Mouse (Mus musculus): Measurements from ENCODE around the gene Gpr158. TPM values are rescaled to one million over a fixed set of nuclear protein-coding genes. Genes with fewer than 3 reads are reported as not detected.

Gpr158 gene
- polyA plus RNA-seq, 1 experiment: not detected

DNA sequence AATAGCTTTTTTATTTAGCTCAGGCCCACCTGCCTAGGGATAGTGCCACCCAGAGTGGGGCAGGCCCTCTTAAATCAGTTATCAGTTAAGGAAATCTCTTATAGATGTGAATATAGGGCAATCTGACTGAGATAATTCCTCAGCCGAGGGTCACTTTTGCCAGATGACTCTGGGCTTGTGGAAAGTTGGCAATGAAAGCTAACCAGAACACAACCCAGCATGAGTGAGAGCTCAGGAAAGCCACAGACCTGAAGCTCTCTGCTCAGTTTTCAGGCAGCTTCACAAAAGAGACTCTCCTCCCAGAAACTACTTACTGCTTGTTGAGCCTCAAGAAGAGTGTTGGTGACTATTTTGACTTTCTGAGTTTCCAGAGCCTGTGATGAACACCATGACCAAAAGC lies 264.8 kb downstream of the Gpr158 start:
- no peak for DNase-seq (ENCODE audit: low read depth)

DNA sequence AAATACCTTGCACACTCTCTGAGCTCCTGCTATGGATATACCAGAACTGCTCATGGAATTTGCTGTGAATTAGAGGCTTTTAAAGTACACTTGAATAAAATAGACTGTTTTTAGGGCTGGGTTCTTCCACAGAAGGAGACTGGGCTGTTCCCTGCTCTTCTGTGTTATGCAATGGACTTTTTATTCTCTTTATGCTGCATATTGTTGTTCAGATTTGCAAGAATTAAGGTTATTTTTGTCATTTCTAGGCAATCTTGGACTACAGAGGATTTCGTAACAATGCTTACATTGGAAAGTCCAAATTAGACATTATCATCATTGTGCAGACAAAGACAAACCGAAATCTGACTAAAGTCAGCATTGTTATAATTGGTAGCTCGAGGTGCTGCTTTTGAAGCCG lies 298.4 kb downstream of the Gpr158 start:
- DNase-seq (ENCODE audit: low read depth): no peak

DNA sequence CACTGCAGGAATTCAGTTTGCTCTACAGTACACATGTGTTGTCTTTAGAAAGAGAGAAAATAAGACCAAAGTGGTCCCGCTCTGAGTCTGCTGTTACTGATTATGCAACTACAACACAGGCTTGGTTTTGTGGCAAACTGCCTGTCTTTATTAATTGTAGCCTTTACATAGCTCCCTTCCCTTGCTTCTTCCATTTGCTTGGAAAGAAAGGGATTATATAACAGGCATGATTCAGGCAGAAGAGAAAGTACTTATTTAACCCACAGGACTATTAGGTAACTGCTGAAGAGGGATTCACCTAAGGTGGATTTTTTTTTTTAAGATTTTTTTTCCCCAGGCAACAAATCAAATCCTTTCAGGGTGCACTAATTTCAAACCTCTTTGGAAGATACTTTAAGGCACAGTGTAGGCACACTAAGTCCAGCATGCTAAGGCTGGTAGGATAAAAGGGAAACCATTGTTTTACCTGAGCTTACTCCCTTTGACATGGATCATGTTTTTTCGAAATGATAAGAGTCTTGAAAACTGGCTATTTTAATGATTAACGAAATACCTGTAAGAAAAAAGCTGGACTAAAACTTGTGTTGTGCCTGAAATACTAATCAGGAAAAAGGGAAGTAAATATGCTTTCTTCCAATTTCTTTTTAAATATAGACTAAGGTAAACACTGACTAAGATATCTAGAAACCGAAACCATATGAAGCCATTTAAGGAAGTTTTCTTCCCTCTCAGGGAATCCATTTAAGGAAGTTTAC lies 308.9 kb downstream of the Gpr158 start:
- DNase-seq (ENCODE audit: low read depth): no peak

DNA sequence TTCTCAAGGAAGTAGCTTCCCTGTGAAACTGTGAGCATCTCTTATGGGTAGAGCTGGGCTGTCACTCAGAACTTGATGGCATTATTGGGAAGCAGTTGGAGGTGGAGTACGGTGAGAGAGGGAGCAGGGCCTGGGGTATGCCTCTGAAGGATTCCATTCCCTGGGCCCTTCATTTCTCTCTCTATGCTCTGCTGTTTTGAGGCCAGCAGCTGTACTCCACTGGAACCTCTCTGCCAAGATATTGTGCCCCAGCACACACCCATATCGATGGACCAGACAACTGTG lies 309.4 kb downstream of the Gpr158 start:
- no peak for DNase-seq (ENCODE audit: low read depth)

DNA sequence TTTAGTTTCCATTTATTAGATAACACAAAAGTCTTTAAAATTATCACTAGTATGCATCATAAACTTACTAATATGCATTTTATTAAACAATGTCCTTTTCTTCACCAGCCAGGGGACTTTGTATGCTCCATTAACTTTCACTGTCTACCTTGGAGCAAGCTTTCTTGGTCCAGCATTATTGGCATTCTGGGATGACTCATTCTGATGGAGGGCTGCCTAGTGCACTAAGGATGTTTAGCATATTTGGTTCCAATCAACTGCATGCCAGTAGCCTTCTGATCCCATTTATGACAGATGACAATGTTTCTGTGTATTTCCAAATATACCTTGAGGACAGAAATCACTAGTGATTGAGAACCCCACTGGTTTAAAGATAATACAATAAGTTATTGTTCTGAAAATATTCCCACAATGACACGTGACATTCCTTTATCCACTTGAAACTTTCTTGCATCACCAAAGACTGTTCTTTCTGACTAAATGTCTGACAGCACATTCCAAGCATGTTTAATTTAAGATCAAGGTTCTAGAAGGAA lies 313.5 kb downstream of the Gpr158 start:
- no peak for DNase-seq (ENCODE audit: low read depth)

DNA sequence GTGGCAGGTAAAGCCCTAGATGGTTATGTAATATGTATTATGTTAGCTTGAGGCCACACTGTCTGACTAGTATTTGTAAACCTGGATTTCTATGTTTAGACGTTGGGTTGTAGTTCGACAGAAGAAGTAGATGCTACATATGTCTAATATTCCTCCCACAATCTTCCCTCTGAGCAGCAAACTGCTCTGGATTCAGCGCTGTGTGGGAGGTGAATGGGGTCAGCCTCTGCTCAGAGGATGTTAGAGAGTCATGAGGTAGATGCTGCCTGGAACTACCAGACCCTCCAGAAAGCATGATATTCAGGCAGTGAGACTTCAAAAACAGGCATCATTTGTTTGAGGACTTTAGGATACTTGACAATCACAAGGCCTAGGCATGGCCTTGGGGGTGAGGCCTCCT lies 317.4 kb downstream of the Gpr158 start:
- DNase-seq (ENCODE audit: low read depth): no peak

DNA sequence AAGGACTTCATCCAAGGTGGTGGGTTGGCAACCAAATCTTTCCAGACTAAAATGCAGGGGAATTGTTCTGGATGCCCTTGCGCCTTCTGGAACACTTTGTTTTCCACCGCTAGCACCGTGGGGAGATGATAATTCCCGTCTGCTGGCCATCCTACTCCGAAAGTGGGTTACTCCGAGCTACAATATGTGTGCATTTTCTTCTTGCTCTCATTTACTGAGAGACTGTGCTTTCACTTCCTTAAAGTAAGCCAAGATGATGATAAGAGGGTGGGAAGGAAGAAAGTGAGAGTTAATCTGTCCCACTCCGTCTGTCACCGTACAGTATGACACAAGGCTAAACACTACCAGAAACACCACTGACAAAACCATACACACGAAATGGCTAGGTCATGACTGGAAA lies 325.8 kb downstream of the Gpr158 start:
- DNase-seq (ENCODE audit: low read depth): no peak

DNA sequence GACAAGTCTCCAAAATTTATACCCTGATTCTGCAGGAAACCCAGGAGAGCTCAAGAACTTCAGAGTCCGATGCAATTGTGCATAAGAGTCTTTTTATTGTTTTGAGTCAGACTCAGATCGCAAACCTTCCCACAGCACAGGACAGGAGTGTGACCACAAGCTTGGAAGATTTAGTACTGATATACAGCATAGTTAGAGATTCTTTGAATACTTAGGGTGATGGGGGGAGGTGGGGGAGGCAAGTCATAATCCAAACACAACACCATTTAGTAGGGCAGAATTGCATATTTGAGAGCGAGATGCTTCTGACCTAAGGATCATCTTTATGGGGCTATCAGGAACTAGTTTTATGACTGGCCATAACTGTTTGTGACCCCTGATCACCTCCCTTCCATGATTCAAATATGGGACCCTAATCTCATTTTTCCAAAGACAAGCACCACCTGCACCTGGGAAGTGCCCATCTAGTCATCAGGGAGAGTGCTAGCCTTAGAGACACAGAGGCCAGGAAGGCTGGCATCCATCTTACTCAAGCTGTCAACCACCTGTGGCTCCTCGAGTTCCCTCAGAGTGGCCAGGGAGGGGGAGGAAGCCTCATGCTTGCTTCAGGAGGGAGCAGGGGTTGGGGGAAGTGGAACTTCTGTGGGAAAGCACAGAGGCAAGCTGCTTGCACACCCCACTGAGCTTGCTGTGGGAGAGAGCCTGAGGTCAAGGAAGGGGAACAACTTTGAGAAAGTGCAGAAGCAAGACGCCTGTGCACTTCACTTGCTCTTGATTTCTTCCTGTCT lies 326.7 kb downstream of the Gpr158 start:
- DNase-seq (ENCODE audit: low read depth): no peak

DNA sequence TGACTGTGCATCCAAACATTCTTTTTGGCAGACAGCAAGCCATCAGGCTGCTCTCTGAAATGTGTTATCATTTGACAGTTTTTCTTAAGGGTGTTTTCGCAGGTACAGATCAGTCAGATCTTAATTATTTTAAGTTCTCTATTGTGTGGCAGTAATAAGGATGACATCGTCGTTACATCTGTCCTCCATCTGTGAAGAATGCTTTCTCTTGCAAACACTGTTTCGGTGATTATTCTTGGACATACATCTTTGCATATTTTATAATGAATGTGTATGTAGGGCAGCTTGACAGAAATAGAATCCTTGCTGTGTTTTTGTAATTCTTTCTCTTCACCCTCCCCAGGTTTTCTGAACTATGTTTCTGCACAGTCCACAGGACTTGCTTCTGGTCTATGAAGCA lies 360.7 kb downstream of the Gpr158 start:
- no peak for DNase-seq (ENCODE audit: low read depth)

DNA sequence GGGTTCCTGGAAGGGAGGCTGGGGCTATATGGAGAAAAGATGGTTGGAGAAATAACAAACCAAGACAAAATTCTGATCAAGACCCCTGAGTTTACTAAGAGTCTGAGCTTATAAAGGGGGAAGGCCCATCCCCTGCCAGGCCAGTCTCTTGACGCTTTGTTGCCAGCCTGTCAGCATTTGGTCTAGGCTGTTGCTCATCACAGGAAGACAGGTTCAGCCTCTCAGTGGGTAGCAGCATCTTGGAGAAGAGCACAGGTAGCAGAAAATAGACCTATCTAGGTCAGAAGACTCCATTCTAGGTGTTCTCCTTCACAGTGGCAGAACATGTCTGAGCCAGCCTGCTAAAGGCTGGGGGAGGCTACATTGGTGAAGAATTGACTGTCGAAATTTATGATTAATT lies 416.4 kb downstream of the Gpr158 start:
- no peak for DNase-seq (ENCODE audit: low read depth)

DNA sequence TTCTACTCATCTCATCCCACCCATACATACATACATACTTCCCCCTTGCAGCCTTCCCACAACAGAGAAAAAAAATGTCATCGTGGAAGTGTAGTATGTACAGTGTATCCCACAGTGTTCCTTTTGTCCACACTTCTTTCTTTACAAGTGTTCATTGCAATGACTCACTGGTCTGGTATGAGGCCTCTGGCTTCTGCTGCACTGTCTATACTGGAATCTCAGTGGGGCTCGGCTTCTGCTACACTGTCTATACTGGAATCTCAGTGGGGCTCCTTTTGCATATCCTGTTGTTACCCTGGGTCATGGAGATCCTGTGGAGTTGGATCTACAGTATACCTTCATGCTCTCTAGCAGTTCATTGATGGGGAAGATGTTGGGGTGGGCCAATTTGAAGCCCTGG lies 425.8 kb downstream of the Gpr158 start:
- no peak for DNase-seq (ENCODE audit: low read depth)

DNA sequence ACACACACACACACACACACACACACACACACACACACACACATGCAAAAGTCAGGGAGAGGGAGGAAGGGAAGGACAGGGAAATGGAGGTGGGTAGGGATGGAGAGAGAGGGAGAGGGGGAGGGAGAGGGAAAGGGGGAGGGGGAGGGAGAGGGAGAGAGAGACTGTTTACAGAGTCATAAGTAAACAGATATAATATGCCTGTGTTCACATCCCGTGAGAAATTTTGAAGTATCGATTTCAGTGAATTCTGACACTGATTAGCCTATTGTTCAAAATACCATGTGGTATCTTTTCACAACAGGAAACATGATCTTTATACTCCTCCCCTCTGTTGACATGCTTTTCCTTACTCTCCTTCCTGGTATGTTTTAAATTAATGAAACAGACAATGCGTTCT lies 432.3 kb downstream of the Gpr158 start:
- DNase-seq (ENCODE audit: low read depth): no peak

DNA sequence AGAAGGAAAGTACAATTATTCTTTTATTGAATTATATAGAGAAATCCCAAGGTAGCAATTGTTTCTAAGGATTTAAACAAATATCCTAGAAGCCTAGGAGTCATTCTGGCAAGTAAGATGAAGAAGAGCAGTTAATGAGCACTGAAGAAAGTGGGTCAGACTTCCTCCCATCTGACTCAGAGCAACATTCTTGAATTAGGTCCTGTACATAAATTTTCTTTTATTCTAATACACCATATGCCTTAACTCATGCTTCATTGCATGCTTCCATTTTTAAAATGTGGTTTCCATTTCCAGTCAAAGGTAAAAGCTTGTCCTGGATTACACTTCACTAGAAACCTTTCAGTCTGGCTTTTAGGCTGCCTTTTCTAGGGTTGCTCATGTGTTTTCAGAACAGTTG lies 432.7 kb downstream of the Gpr158 start:
- DNase-seq (ENCODE audit: low read depth): no peak

DNA sequence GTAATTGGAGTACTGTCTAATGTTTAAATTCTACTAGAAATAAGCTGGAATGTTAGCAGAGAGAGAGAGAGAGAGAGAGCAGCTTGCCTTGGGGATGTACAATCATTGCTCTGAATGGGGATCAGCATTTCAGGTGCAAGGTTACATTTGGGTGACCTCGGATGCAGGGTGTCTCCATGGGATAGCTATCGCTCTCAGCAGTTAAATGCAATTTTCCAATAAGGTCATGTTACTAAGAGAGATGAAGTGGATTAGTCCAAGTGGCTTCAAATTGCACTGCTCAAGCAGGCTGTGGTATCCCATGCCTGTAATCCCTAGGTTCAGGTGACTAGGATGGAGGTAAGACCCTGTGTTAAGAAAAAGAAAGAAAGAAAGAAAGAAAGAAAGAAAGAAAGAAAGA lies 441.2 kb downstream of the Gpr158 start:
- DNase-seq (ENCODE audit: low read depth): no peak

DNA sequence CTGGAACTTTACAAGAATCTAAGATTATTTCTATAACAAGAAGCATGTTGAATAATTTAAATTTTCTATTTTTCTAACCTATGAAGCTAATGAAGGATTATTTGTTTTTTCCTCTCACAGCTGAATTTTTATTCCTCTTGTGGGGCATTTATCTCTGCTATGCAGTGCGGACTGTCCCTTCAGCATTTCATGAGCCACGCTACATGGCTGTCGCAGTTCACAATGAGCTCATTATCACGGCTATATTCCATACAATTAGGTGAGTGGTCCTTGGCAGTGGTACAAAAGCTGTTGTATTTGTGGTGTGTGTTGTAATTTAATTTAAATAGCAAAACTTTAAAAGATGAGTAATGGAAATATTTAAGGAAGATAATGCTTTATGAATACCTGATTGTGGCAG lies 443.1 kb downstream of the Gpr158 start:
- DNase-seq (ENCODE audit: low read depth): no peak

DNA sequence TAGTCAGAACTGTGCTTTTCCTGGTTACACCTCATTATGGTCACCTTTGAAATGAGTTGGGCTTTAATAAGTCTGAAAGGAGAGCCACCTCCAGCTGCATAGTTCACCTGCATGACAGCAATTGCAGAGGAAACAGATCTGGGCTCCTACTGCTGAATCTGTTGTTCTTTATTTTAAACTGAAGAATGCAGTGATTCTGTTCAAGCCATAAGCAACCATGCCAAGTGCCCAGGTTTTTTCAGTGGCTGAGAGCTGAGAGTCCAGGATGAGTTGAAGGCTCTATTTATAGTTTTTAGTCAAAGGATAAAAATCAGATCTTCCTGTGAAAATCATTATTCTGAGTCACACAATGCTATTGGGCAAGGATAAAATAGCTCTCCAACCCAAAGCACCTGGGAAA lies 496.7 kb downstream of the Gpr158 start:
- DNase-seq (ENCODE audit: low read depth): no peak

Other genes with a start within 250 kb of the Gpr158 start
- gene Enkur, start 162.2 kb upstream of the Gpr158 start, polyA plus RNA-seq (2012; rRNA removed): 0.39 and 1.4 TPM in 2 replicates
- gene Thnsl1, start 161.8 kb upstream of the Gpr158 start, polyA plus RNA-seq (2012; rRNA removed): 5.9 and 6.2 TPM in 2 replicates

Data from gonadal fat pad, adult 2 months (tissue).